Mouse (Mus musculus): ENCODE results near the gene Fntb. TPM values are rescaled to one million over a fixed set of nuclear protein-coding genes. Genes with fewer than 3 reads are reported as not detected.
"Not testable (repeated sequence)": the region's sequence is repeated elsewhere in the genome, so short reads cannot be mapped to it uniquely, and the experiment has no call there.

The Fntb gene
- polyA plus RNA-seq, 1 experiment from 2014 or later, result 41.7 TPM

DNA sequence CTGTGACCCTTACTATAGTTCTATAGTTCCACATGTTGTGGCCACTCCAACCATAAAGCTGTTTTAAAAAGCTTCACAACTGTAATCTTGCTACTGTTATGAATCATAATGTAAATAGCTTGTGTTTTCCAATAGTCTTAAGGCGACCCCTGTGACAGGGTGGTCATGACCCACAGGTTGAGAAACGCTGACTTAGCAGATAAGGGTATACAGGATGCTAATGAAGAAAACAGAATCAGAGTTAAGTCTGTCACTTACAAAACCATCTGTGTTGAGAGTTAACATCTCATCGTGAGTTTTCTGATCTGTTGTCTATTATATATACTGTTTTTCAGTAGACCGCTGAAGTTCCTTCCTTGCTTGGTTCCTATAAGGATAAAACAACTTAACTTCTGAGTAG lies 73.9 kb downstream of the Fntb start:
- Histone ChIP-seq H3K27me3 (replicated peaks; ENCODE audit: control insufficient read depth, insufficient read depth, low read length) (no peaks in the 10 kb centered on the region), H3K36me3 (ENCODE audit: control insufficient read depth, insufficient read depth, low read length) (no peaks in the 10 kb centered on the region), H3K9ac (ENCODE audit: low read depth, low read length) (no peak overlapping the region), H3K4me2 (ENCODE audit: low read length) (no peak overlapping the region), H3K9me3 (ENCODE audit: control insufficient read depth, low read length) (no peaks in the 10 kb centered on the region), H3K4me3 (ENCODE audit: low read length) (no peak overlapping the region), H3K4me1 (ENCODE audit: control insufficient read depth, insufficient read depth, low read depth, low read length) (peaks cover 12% of the 10 kb centered on the region), H3K27ac (ENCODE audit: low read depth, low read length) (no peak overlapping the region)
- ATAC-seq, result no peak
- WGBS, result 95% methylated on average over 4 of the region's 4 CpGs

DNA sequence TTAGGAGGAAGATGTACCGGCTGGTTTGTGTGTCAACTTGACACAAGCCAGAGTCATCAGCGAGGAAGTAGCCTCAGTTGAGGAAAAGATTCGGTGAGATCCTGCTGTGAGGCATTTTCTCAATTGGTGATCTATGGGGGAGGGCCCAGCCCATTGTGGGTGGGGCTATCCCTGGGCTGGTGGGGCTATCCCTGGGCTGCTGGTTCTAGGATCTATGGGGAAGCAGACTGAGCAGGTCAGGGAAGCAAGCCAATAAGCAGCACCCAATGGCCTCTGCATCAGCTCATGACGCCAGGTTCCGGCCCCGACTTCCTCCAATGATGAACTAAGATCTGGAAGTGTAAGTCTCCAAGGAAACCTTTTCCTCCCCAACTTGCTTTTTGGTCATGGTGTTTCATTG lies 74.7 kb downstream of the Fntb start:
- Histone ChIP-seq H3K27ac (ENCODE audit: low read depth, low read length) (no peak overlapping the region), H3K36me3 (ENCODE audit: control insufficient read depth, insufficient read depth, low read length) (no peaks in the 10 kb centered on the region), H3K4me2 (ENCODE audit: low read length) (no peak overlapping the region), H3K9me3 (ENCODE audit: control insufficient read depth, low read length) (no peaks in the 10 kb centered on the region), H3K9ac (ENCODE audit: low read depth, low read length) (no peak overlapping the region), H3K4me1 (ENCODE audit: control insufficient read depth, insufficient read depth, low read depth, low read length) (peaks cover 12% of the 10 kb centered on the region), H3K27me3 (replicated peaks; ENCODE audit: control insufficient read depth, insufficient read depth, low read length) (no peaks in the 10 kb centered on the region), H3K4me3 (ENCODE audit: low read length) (no peak overlapping the region)
- WGBS, result 69% methylated on average over 6 of the region's 6 CpGs
- no peak for ATAC-seq

DNA sequence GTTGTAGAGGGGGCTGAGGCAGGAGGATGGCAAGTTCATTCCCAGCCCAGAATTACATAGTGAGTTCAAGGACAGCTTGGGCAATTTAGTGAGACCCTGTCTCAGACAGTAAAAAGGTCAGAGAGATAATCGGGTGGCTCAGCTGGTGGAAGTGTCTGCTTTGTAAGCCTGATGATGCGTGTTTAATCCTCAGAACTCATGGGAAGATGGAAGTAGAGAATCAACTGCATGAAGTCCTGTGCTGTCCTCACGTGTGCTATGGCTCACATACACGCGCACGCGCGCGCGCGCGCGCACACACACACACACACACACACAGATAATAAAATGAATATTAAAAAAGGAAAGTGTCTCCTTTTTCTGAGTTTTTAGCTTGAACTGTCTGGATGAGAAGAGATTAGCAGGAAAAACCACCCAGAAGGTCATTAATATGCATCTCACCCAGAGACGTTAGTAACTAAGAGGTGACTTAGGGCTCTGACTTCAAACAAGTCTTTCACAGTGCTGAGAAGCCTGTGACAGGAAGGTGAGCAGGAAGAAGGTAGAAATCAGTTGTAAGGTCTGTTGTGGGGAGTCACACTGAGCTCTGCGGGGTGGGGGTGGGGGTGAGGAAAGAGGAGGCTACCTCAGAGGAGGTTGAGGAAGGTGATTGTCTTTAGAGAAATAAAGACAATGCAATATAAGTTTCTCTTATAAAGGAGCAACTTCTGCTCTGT lies 79.1 kb downstream of the Fntb start:
- Histone ChIP-seq H3K4me2 (ENCODE audit: low read length) (no peak overlapping the region), H3K36me3 (ENCODE audit: control insufficient read depth, insufficient read depth, low read length) (no peaks in the 10 kb centered on the region), H3K9ac (ENCODE audit: low read depth, low read length) (no peak overlapping the region), H3K27me3 (replicated peaks; ENCODE audit: control insufficient read depth, insufficient read depth, low read length) (no peaks in the 10 kb centered on the region), H3K4me1 (ENCODE audit: control insufficient read depth, insufficient read depth, low read depth, low read length) (no peaks in the 10 kb centered on the region; the same call in 1 of the 2 replicates), H3K4me3 (ENCODE audit: low read length) (no peak overlapping the region), H3K27ac (ENCODE audit: low read depth, low read length) (no peak overlapping the region), H3K9me3 (ENCODE audit: control insufficient read depth, low read length) (no peaks in the 10 kb centered on the region)
- ATAC-seq, result no peak
- 91% methylated on average over 15 of the region's 15 CpGs for WGBS

DNA sequence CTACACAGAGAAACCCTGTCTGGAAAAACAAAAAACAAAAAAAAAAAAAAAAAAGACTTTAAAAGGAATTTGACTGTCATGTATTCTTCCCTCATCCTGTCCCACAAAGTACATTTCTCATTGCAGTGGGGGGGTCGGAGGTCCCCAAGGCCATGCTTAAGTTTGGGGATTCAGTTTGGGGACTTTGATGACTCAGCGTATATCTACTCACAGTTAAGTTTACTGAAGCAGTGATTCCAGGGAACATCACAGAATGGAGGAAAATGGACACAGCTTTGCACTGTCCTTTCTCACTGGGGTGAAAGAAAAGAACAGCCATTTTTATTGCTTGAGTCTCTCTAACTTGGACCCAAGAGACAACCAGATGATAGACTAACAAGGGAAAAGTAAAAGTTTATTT lies 87.0 kb downstream of the Fntb start:
- Histone ChIP-seq H3K4me1 (ENCODE audit: control insufficient read depth, insufficient read depth, low read depth, low read length) (no peaks in the 10 kb centered on the region; the same call in 1 of the 2 replicates), H3K27me3 (replicated peaks; ENCODE audit: control insufficient read depth, insufficient read depth, low read length) (no peaks in the 10 kb centered on the region), H3K4me2 (ENCODE audit: low read length) (no peak overlapping the region), H3K9ac (ENCODE audit: low read depth, low read length) (no peak overlapping the region), H3K4me3 (ENCODE audit: low read length) (no peak overlapping the region), H3K9me3 (ENCODE audit: control insufficient read depth, low read length) (no peaks in the 10 kb centered on the region), H3K36me3 (ENCODE audit: control insufficient read depth, insufficient read depth, low read length) (no peaks in the 10 kb centered on the region), H3K27ac (ENCODE audit: low read depth, low read length) (no peak overlapping the region)
- WGBS, result 90% methylated on average over 2 of the region's 2 CpGs
- no peak for ATAC-seq

DNA sequence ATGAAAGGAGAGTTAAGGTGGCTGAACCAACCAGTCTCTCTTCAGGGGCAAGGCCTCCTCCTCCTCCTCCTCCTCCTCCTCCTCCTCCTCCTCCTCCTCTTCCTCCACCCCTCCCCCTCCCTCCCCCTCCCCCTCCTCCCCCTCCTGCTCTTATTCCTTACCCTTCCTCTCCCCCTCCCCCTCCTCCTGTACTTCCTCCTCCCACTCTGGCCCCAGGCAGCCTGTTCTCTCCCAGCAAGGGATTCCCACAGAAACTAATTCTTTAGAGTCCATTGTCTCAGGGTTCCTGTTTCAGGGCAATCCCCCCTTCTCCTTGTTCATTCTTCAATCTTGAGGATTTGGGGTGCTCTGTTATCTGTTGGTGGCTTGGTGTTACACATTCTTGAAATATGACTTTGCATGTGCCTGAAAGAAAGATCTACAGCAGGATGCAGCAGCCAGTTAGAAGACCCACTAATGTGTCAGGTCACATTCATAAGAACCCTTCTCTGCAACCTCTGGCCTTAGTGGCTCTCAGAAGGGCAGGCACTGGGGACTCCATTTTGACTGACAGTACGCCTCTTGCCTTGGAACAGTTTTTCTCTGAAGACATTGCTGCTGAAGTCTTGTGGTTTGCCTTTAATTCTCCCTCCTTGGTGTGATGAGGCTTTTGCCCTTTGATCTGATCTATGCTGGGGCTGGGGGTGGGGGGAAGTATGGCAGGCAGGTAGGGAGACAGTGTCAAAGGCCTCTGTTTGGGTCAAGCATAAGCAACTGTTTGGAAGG lies 88.2 kb downstream of the Fntb start:
- WGBS, result 86% methylated on average over 1 of the region's 1 CpGs
- ATAC-seq, result no peak
- Histone ChIP-seq H3K9ac (ENCODE audit: low read depth, low read length) (no peak overlapping the region), H3K27ac (ENCODE audit: low read depth, low read length) (no peak overlapping the region), H3K9me3 (ENCODE audit: control insufficient read depth, low read length) (no peaks in the 10 kb centered on the region), H3K4me3 (ENCODE audit: low read length) (no peak overlapping the region), H3K4me2 (ENCODE audit: low read length) (no peak overlapping the region), H3K4me1 (ENCODE audit: control insufficient read depth, insufficient read depth, low read depth, low read length) (no peaks in the 10 kb centered on the region; the same call in 1 of the 2 replicates), H3K27me3 (replicated peaks; ENCODE audit: control insufficient read depth, insufficient read depth, low read length) (no peaks in the 10 kb centered on the region), H3K36me3 (ENCODE audit: control insufficient read depth, insufficient read depth, low read length) (no peaks in the 10 kb centered on the region)

DNA sequence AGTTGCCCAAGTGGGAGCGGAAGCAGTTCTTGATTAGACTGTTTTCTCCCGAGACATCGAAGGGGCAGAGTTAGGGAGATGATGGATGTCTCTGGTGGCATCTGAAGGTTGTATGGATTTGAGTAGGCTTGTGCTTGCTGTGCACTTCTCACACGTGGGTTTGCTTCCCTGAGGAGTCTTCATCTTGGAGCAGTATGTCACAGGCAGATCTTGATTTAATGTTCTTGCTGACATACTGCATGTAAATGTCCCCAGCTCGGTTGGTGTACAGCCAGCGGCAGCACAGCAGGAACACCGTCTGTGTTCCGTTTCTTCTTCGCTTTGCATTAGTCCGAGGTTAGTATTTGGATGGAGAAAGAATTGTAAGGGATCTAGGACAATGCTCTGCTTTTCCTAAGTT lies 91.7 kb downstream of the Fntb start:
- Histone ChIP-seq H3K4me3 (ENCODE audit: low read length) (no peak overlapping the region), H3K9me3 (ENCODE audit: control insufficient read depth, low read length) (no peaks in the 10 kb centered on the region), H3K4me1 (ENCODE audit: control insufficient read depth, insufficient read depth, low read depth, low read length) (no peaks in the 10 kb centered on the region; the same call in 1 of the 2 replicates), H3K27ac (ENCODE audit: low read depth, low read length) (no peak overlapping the region), H3K36me3 (ENCODE audit: control insufficient read depth, insufficient read depth, low read length) (no peaks in the 10 kb centered on the region), H3K9ac (ENCODE audit: low read depth, low read length) (no peak overlapping the region), H3K27me3 (replicated peaks; ENCODE audit: control insufficient read depth, insufficient read depth, low read length) (no peaks in the 10 kb centered on the region), H3K4me2 (ENCODE audit: low read length) (no peak overlapping the region)
- 0 out of 2 replicates have a peak, but pooled peaks have one; percentile 34 for ATAC-seq
- 70% methylated on average over 10 of the region's 10 CpGs for WGBS

DNA sequence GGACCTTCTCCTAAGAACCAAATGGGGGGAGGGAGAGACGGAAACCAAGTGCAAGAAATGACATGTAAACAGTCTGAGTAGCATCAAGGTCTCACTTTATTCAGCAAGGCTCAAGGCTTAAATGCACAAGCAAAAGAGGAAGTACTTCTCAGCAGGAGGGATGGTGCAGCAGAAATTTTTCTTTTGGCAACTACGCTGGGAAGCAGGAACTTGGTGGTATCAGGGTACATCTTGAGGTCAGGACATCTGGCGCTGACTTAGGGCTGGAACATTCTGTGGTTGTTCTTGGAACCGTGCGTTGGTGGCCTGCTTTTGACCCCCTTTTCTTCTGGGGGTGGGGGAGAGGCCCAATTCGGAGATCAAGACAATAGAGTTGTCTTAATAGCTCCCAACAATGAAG lies 93.4 kb downstream of the Fntb start:
- not testable (repeated sequence) for H3K4me3 ChIP-seq (ENCODE audit: low read length); H3K4me1 ChIP-seq (ENCODE audit: control insufficient read depth, insufficient read depth, low read depth, low read length); H3K27me3 ChIP-seq (replicated peaks; ENCODE audit: control insufficient read depth, insufficient read depth, low read length); H3K9ac ChIP-seq (ENCODE audit: low read depth, low read length); H3K36me3 ChIP-seq (ENCODE audit: control insufficient read depth, insufficient read depth, low read length); H3K27ac ChIP-seq (ENCODE audit: low read depth, low read length); H3K4me2 ChIP-seq (ENCODE audit: low read length); H3K9me3 ChIP-seq (ENCODE audit: control insufficient read depth, low read length); ATAC-seq
- 80% methylated on average over 6 of the region's 6 CpGs for WGBS

DNA sequence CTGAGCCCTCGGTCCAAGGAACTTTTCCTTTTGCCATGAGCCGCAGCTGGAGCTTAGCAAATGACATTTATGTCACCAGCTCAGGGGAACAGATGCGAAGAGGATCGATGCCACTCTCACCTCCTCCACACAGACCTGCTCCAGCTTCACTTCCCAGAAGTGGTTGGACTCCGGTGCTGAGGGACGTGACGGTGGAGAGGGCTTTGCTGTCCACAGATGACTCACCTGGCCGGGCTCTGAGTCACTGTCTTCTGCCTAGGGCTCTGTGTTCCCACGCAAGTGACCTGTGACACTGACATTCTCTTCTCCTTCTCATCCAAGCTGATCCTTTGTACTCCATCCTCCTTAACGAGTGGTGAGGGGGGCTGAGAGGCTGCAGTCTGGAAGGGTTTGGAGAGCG lies 98.3 kb downstream of the Fntb start:
- no peak overlapping the region for H3K4me2 ChIP-seq (ENCODE audit: low read length)
- no peak for ATAC-seq
- H3K27me3 ChIP-seq (replicated peaks; ENCODE audit: control insufficient read depth, insufficient read depth, low read length), result no peaks in the 10 kb centered on the region
- H3K4me1 ChIP-seq (ENCODE audit: control insufficient read depth, insufficient read depth, low read depth, low read length), result no peaks in the 10 kb centered on the region
- 81% methylated on average over 11 of the region's 11 CpGs for WGBS
- no peak overlapping the region for H3K9ac ChIP-seq (ENCODE audit: low read depth, low read length)
- no peak overlapping the region for H3K4me3 ChIP-seq (ENCODE audit: low read length)
- H3K27ac ChIP-seq (ENCODE audit: low read depth, low read length), result no peak overlapping the region
- H3K9me3 ChIP-seq (ENCODE audit: control insufficient read depth, low read length), result no peaks in the 10 kb centered on the region
- no peaks in the 10 kb centered on the region for H3K36me3 ChIP-seq (ENCODE audit: control insufficient read depth, insufficient read depth, low read length)

DNA sequence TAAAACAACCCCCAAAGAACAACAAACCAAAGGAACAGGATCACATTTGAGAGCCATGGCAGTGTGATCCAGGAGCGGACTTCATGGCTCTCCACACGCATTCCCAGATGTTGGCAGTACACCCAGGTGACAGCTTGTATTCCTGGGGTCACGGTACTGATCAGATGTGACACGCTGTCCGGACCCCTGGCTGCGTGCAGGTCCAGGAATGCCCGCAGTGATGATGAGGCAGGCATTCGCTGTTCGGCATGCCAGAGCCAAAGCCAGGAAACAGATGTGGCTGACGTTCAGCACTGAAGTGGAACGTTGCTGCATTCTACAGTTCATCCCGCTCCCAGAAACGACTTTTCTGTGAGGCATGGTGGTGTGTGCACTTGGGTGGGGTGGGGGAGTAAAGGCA lies 99.9 kb downstream of the Fntb start:
- 80% methylated on average over 13 of the region's 13 CpGs for WGBS
- H3K27me3 ChIP-seq (replicated peaks; ENCODE audit: control insufficient read depth, insufficient read depth, low read length), result no peaks in the 10 kb centered on the region
- no peak overlapping the region for H3K9ac ChIP-seq (ENCODE audit: low read depth, low read length)
- no peak overlapping the region for H3K27ac ChIP-seq (ENCODE audit: low read depth, low read length)
- H3K4me1 ChIP-seq (ENCODE audit: control insufficient read depth, insufficient read depth, low read depth, low read length), result no peaks in the 10 kb centered on the region
- H3K4me3 ChIP-seq (ENCODE audit: low read length), result no peak overlapping the region
- no peaks in the 10 kb centered on the region for H3K9me3 ChIP-seq (ENCODE audit: control insufficient read depth, low read length)
- no peak overlapping the region for H3K4me2 ChIP-seq (ENCODE audit: low read length)
- no peaks in the 10 kb centered on the region for H3K36me3 ChIP-seq (ENCODE audit: control insufficient read depth, insufficient read depth, low read length)
- no peak for ATAC-seq

Measured in hindbrain, embryonic 16.5 days (tissue).